Mouse (Mus musculus): Measurements from ENCODE around the gene Mrps2. TPM values are rescaled to one million over a fixed set of nuclear protein-coding genes. Genes with fewer than 3 reads are reported as not detected.

Gene Mrps2
- polyA plus RNA-seq (2015; fragmentation: Illumina TruSeq; extraction: RNeasy Lipid Tissue Mini Kit (QIAGEN cat#74804); ENCODE audit: low read depth, low replicate concordance): 33.7 TPM

GRCm38 (mm10) chr2:28467860-28468485, at the start of gene Mrps2:
Gene Mrps2, plus strand, starts transcription at chr2:28468066.

GRCm38 (mm10) chr2:28446515-28447314, 21.2 kb upstream of the Mrps2 start, which contains the start of gene Ppp1r26:
Gene Ppp1r26, plus strand, starts transcription at chr2:28446800.

GRCm38 (mm10) chr2:28465836-28466518, 1.9 kb upstream of the Mrps2 start, which contains the start of gene 1700007K13Rik:
Gene 1700007K13Rik, minus strand, starts transcription at chr2:28466332.

GRCm38 (mm10) chr2:28496671-28497070, 28.8 kb downstream of the Mrps2 start, which contains the start of gene Gbgt1:
Gene Gbgt1, plus strand, starts transcription at chr2:28496891.

GRCm38 (mm10) chr2:28505795-28506194, 37.9 kb downstream of the Mrps2 start, which contains the start of gene Gm10134:
Gene Gm10134, plus strand, starts transcription at chr2:28506095.

GRCm38 (mm10) chr2:28512798-28513401, 45.0 kb downstream of the Mrps2 start, which contains the start of gene Ralgds:
Gene Ralgds, plus strand, starts transcription at chr2:28513125.

Other genes with a start within 250 kb of the Mrps2 start
- 12.2 TPM for gene Ppp1r26, start 21.3 kb upstream of the Mrps2 start, polyA plus RNA-seq (2015; fragmentation: Illumina TruSeq; extraction: RNeasy Lipid Tissue Mini Kit (QIAGEN cat#74804); ENCODE audit: low read depth, low replicate concordance)
- gene 1700007K13Rik, start 1.7 kb upstream of the Mrps2 start, polyA plus RNA-seq (2015; fragmentation: Illumina TruSeq; extraction: RNeasy Lipid Tissue Mini Kit (QIAGEN cat#74804); ENCODE audit: low read depth, low replicate concordance): 7.3 TPM
- gene Gbgt1, start 28.8 kb downstream of the Mrps2 start, polyA plus RNA-seq (2015; fragmentation: Illumina TruSeq; extraction: RNeasy Lipid Tissue Mini Kit (QIAGEN cat#74804); ENCODE audit: low read depth, low replicate concordance): 0.64 TPM
- not detected for gene Gm10134, start 38.0 kb downstream of the Mrps2 start, polyA plus RNA-seq (2015; fragmentation: Illumina TruSeq; extraction: RNeasy Lipid Tissue Mini Kit (QIAGEN cat#74804); ENCODE audit: low read depth, low replicate concordance)
- 54.0 TPM for gene Ralgds, start 45.1 kb downstream of the Mrps2 start, polyA plus RNA-seq (2015; fragmentation: Illumina TruSeq; extraction: RNeasy Lipid Tissue Mini Kit (QIAGEN cat#74804); ENCODE audit: low read depth, low replicate concordance)
- gene Cel, start 95.3 kb downstream of the Mrps2 start, polyA plus RNA-seq (2015; fragmentation: Illumina TruSeq; extraction: RNeasy Lipid Tissue Mini Kit (QIAGEN cat#74804); ENCODE audit: low read depth, low replicate concordance): not detected
- gene Gtf3c5, start 115.7 kb downstream of the Mrps2 start, polyA plus RNA-seq (2015; fragmentation: Illumina TruSeq; extraction: RNeasy Lipid Tissue Mini Kit (QIAGEN cat#74804); ENCODE audit: low read depth, low replicate concordance): 17.9 TPM
- not detected for gene Gfi1b, start 153.9 kb downstream of the Mrps2 start, polyA plus RNA-seq (2015; fragmentation: Illumina TruSeq; extraction: RNeasy Lipid Tissue Mini Kit (QIAGEN cat#74804); ENCODE audit: low read depth, low replicate concordance)
- gene Tsc1, start 173.2 kb downstream of the Mrps2 start, polyA plus RNA-seq (2015; fragmentation: Illumina TruSeq; extraction: RNeasy Lipid Tissue Mini Kit (QIAGEN cat#74804); ENCODE audit: low read depth, low replicate concordance): 26.9 TPM
- 1.4 TPM for gene Spaca9, start 231.7 kb downstream of the Mrps2 start, polyA plus RNA-seq (2015; fragmentation: Illumina TruSeq; extraction: RNeasy Lipid Tissue Mini Kit (QIAGEN cat#74804); ENCODE audit: low read depth, low replicate concordance)
- gene Ak8, start 232.1 kb downstream of the Mrps2 start, polyA plus RNA-seq (2015; fragmentation: Illumina TruSeq; extraction: RNeasy Lipid Tissue Mini Kit (QIAGEN cat#74804); ENCODE audit: low read depth, low replicate concordance): 4.0 TPM

Measured in brain, adult 10 weeks (tissue).